Mouse (Mus musculus) embryonic facial prominence, embryonic 14.5 days (tissue): ENCODE measurements at regions not wholly inside any gene's neighbourhood (a gene's known extent, or its start where the extent isn't known, plus 50 kb on each side); places are given as distances from the start of the nearest gene placed in this dataset.
"Not testable (repeated sequence)": the region's sequence is repeated elsewhere in the genome, so short reads cannot be mapped to it uniquely, and the experiment has no call there.

Experiments used
- ATAC-seq: fragments of 200-750 bp; cut with Nextera tagmentation; 2 replicates; pipeline ENCODE4 v1.8.0; 2017; ENCODE audit warnings: low read depth, moderate number of reproducible peaks, moderate TSS enrichment
- DNase-seq: peaks from one replicate; pipeline ENCODE4 v3.0.0-alpha.2; 2015; ENCODE audit warnings: low spot score
- H3K27ac ChIP-seq: fragments of 300-500 bp; sonication (generic); replicated peaks from 2 replicates; pipeline ENCODE4 v1.5.1; 2014; ENCODE audit warnings: low read depth, mild to moderate bottlenecking, low read length, moderate library complexity
- H3K27me3 ChIP-seq: fragments of 300-500 bp; sonication (generic); replicated peaks from 2 replicates; pipeline ENCODE4 v1.6.1; 2014; ENCODE audit warnings: low read length; ENCODE audit not compliant: control insufficient read depth, insufficient read depth
- H3K36me3 ChIP-seq: fragments of 300-500 bp; sonication (generic); 2 replicates; pipeline ENCODE4 v1.6.1; 2014; ENCODE audit warnings: low read length, mixed read lengths; ENCODE audit not compliant: control insufficient read depth, insufficient read depth
- H3K4me1 ChIP-seq: fragments of 300-500 bp; sonication (generic); 2 replicates; pipeline ENCODE4 v1.6.1; 2014; ENCODE audit warnings: antibody characterized with exemption, low read length; ENCODE audit not compliant: control insufficient read depth, insufficient read depth
- H3K4me2 ChIP-seq: fragments of 300-500 bp; sonication (generic); 2 replicates; pipeline ENCODE4 v1.6.1; 2014; ENCODE audit warnings: low read depth, mild to moderate bottlenecking, low read length, moderate library complexity, mixed read lengths
- H3K4me3 ChIP-seq: fragments of 300-500 bp; sonication (generic); 2 replicates; pipeline ENCODE4 v1.5.1; 2014; ENCODE audit warnings: low read depth, mild to moderate bottlenecking, low read length
- H3K9ac ChIP-seq: fragments of 300-500 bp; sonication (generic); 2 replicates; pipeline ENCODE4 v1.6.1; 2014; ENCODE audit warnings: low read depth, mild to moderate bottlenecking, low read length, moderate library complexity, mixed read lengths
- H3K9me3 ChIP-seq: fragments of 300-500 bp; sonication (generic); 2 replicates; pipeline ENCODE4 v1.6.1; 2016; ENCODE audit warnings: low read length; ENCODE audit not compliant: control insufficient read depth
- WGBS: fragments of 180-500 bp; shearing (Covaris S2); extraction: QIAGEN DNeasy Blood & Tissue Kit; methylation state at CpG from one replicate; pipeline ENCODE4 v1.1.7; 2014; 5-methylcytosine and 5-hydroxymethylcytosine counted together

DNA sequence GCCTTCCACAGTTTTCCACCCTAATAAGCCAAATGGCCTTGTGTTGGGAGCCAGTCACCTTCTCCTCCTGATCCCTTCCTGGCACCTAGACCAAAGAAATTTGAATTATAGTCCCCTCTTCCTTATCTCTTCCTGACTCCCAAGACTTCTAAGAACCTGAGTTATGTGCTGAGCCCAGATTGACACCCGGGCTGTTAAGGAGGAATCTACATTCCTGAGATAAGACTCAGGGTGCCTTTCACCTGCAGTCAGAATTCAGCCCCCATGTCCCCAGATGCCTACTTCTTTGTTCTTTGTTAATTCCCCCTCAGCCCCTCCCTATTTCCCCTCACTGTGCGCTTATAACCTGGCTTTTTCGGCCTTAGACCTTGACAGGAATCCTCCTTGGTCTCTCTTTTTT lies 1531.6 kb upstream of the B3galt2 start:
- H3K9ac ChIP-seq, DNase-seq, H3K4me1 ChIP-seq, ATAC-seq, H3K4me3 ChIP-seq, H3K9me3 ChIP-seq, H3K27me3 ChIP-seq, H3K4me2 ChIP-seq, H3K36me3 ChIP-seq, H3K27ac ChIP-seq: not testable (repeated sequence)
- 21% methylated on average over 3 of the region's 3 CpGs for WGBS

DNA sequence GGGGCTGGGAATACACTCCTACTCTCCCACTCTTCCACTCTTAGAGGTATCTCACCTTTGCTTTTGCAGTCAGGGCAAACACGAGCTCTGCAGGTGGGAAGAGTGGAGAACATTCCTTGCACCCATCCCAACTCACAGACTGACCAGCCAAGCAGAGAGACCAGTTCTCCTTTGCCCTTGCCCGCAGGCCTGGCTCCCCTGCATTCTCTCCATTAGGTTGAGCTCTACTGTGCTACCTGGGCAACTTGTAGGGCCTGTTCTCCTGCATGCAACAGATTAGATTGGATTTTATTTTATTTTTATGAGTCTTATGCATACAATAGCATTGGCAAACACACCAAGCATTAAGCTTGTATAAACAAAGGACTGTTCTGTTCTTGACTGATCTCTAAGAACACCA lies 1483.2 kb upstream of the B3galt2 start:
- Histone ChIP-seq H3K4me3 (no peak overlapping the region), H3K27me3 (no peaks in the 10 kb centered on the region), H3K9ac (no peak overlapping the region), H3K27ac (no peak overlapping the region), H3K4me1 (no peaks in the 10 kb centered on the region), H3K36me3 (no peaks in the 10 kb centered on the region), H3K4me2 (no peak overlapping the region), H3K9me3 (no peaks in the 10 kb centered on the region)
- WGBS, result 73% methylated on average over 2 of the region's 2 CpGs
- DNase-seq (no peak), ATAC-seq (no peak)

DNA sequence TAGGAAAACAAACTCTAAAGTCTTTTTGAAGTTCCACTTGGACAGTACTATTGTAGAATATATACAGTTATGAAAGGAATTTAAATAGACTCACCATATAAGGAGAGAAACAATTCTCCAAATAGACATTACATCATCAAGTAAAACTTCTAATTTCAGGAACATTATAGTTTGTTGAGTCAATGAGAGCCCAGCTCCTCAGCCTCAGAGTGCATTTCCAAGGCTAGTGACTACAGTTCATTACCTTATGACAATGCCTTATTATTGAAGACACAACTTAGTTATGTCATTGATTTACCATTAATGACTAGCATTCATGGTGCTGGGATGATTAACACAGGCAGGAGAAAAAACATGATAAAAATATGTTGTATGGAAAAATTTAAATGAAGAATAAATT lies 1481.0 kb upstream of the B3galt2 start:
- peak; percentile 26; the same call in 1 of the 2 replicates for ATAC-seq
- Histone ChIP-seq H3K36me3 (no peaks in the 10 kb centered on the region), H3K9ac (no peak overlapping the region), H3K4me2 (no peak overlapping the region), H3K4me3 (no peak overlapping the region), H3K9me3 (no peaks in the 10 kb centered on the region), H3K4me1 (no peaks in the 10 kb centered on the region), H3K27ac (no peak overlapping the region), H3K27me3 (no peaks in the 10 kb centered on the region)
- no peak for DNase-seq

DNA sequence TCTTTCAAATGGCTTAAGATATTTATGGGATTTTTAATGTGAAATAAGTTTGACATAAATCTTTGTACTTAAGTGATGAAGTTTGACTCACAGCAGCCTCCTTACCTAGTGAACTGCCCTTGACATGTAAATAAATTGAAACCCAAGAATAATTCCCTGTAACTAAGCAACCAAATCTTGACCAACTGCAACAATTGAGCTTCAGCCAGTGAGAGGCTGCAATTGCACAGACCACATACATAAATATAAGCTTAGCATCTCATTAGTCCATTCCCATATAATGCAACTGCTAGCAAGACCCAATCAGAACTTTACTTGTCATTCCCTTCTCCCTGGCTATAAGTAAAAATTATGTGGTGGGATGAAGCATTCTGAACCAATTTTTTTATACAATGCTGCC lies 1473.5 kb upstream of the B3galt2 start:
- Histone ChIP-seq H3K27ac (no peak overlapping the region), H3K9ac (no peak overlapping the region), H3K4me1 (no peaks in the 10 kb centered on the region), H3K27me3 (no peaks in the 10 kb centered on the region), H3K4me2 (no peak overlapping the region), H3K4me3 (no peak overlapping the region), H3K9me3 (no peaks in the 10 kb centered on the region), H3K36me3 (no peaks in the 10 kb centered on the region)
- DNase-seq (no peak), ATAC-seq (no peak)

DNA sequence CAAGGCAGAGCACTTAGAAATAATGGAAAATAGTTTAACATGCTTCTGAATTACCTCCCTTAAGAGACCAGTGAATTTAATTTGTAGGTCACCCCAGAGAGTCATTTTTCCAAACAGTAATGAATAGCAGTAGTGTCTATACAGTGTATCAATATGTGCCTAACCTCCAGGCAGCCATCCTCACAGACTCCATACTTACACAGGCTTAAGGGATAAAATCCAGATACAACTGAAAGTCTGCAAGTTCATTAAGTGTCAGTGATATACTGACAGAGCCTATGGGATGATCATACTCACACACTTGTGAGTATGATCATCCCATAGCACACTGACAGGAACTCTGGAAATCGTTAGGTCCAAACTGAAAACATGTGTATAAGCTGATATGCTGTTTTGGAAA lies 1469.3 kb upstream of the B3galt2 start:
- DNase-seq (peak; percentile 6), ATAC-seq (no peak)
- H3K4me2 ChIP-seq, result no peak overlapping the region
- H3K27ac ChIP-seq, result no peak overlapping the region
- H3K36me3 ChIP-seq, result no peaks in the 10 kb centered on the region
- H3K4me1 ChIP-seq, result no peaks in the 10 kb centered on the region
- H3K9ac ChIP-seq, result no peak overlapping the region
- H3K27me3 ChIP-seq, result no peaks in the 10 kb centered on the region
- H3K9me3 ChIP-seq, result no peaks in the 10 kb centered on the region
- no peak overlapping the region for H3K4me3 ChIP-seq
- WGBS, result 46% methylated on average over 1 of the region's 1 CpGs

DNA sequence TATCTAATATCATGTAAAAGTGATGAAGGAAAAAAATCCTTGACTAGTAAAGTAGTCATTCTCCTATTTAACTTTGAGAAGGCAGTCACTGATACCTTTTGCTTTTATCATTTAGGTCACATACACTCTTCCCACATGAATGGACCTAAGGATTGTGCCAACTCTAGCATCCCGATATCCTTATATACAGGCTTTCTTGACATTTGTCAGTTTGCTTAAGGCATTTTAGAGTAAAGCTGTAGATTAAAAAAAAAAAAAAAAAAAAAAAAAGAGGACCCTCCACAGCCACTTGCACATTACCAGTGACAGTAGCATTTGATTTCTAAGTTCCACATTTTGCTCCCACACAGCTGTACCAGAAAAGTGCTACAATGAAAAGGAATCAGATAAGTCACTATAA lies 1425.7 kb upstream of the B3galt2 start:
- ATAC-seq (no peak), DNase-seq (no peak)
- no peak overlapping the region for H3K27ac ChIP-seq
- H3K4me3 ChIP-seq, result no peak overlapping the region
- H3K27me3 ChIP-seq, result no peaks in the 10 kb centered on the region
- H3K4me1 ChIP-seq, result no peaks in the 10 kb centered on the region
- H3K9me3 ChIP-seq, result no peaks in the 10 kb centered on the region
- 88% methylated on average over 1 of the region's 1 CpGs for WGBS
- no peak overlapping the region for H3K4me2 ChIP-seq
- no peaks in the 10 kb centered on the region for H3K36me3 ChIP-seq
- H3K9ac ChIP-seq, result no peak overlapping the region
